Mouse (Mus musculus) CH12.LX (cell line): ENCODE data around the gene Vps11.

Source experiments
- CTCF ChIP-seq, 2 experiments: IDR thresholded peaks in 1 of 2; conservative IDR thresholded peaks in 1 of 2; 2 replicates each; pipeline ENCODE4 v1.5.1; 2011 to 2012; ENCODE audit warnings: low read depth in 2 of 2, low read length in 2 of 2, improper control_type of control experiment in 1 of 2, inconsistent platforms in 1 of 2, mild to moderate bottlenecking in 1 of 2, moderate library complexity in 1 of 2
- EP300 ChIP-seq: IDR thresholded peaks from 2 replicates; pipeline ENCODE4 v1.6.1; 2011; ENCODE audit warnings: low read length, improper control_type of control experiment
- GABPA ChIP-seq: IDR thresholded peaks from 2 replicates; pipeline ENCODE4 v1.6.1; 2012; ENCODE audit warnings: low read depth, low read length, improper control_type of control experiment, inconsistent platforms; ENCODE audit not compliant: insufficient replicate concordance
- IRF4 ChIP-seq: IDR thresholded peaks from 2 replicates; pipeline ENCODE4 v1.6.1; 2014; ENCODE audit warnings: low read depth, mild to moderate bottlenecking, inconsistent platforms, low read length, improper control_type of control experiment
- JUND ChIP-seq: conservative IDR thresholded peaks from 2 replicates; pipeline ENCODE4 v1.6.1; 2011; ENCODE audit warnings: low read depth, low read length, improper control_type of control experiment
- MYC ChIP-seq: IDR thresholded peaks from 2 replicates; pipeline ENCODE4 v1.6.1; 2011; ENCODE audit warnings: low read depth, mild to moderate bottlenecking, improper control_type of control experiment, low read length
- NRF1 ChIP-seq: IDR thresholded peaks from 2 replicates; pipeline ENCODE4 v1.6.1; 2014; ENCODE audit warnings: low read depth, mild to moderate bottlenecking, inconsistent platforms, low read length, improper control_type of control experiment, moderate library complexity
- TBP ChIP-seq: conservative IDR thresholded peaks from 2 replicates; pipeline ENCODE4 v1.6.1; 2011; ENCODE audit warnings: low read depth, low read length, improper control_type of control experiment

DNA sequence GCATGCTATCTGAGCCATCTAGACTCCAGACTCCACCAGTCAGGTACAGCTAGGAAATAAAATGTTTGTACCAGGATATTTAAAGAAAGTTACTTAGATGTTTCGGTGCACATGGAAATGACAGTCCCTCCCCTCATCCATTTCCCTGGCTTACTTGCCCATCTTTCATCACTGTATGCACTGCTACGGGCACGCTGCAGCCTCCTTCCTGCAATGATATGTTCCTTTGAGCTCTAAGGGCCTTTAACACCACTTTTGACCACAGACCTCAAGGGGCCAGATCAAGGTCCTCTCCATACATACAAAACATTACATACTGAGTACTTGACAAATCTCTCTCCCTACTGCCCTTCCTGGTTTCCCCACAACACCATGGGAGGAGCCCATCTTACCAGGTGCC lies 24.5 kb downstream of the Vps11 start:
- no peak for TF ChIP-seq JUND
- no peak for TF ChIP-seq CTCF (conservative IDR thresholded peaks at IDR 0.05 in 1 of 2, IDR thresholded peaks at IDR 0.05 in 1 of 2; ENCODE audit: low read depth in 2 of 2, low read length in 2 of 2)
- TF ChIP-seq IRF4 = no peak
- no peak for TF ChIP-seq GABPA
- TF ChIP-seq EP300 = no peak
- no peak for TF ChIP-seq NRF1
- no peak for TF ChIP-seq MYC
- no peak for TF ChIP-seq TBP
